Mouse (Mus musculus) layer of hippocampus, postnatal 10 days (tissue): ENCODE measurements around the gene Snx11. TPM values are rescaled to one million over a fixed set of nuclear protein-coding genes. Genes with fewer than 3 reads are reported as not detected.
"Not testable (repeated sequence)": the region's sequence is repeated elsewhere in the genome, so short reads cannot be mapped to it uniquely, and the experiment has no call there.

Source experiments
- DNase-seq, 2 experiments: peaks; one replicate each; pipeline ENCODE4 v3.0.0; 2021; ENCODE audit warnings: low spot score in 2 of 2
- long read RNA-seq: library from polyadenylated mRNA; stranded (forward); transcript quantifications from one replicate; pipeline ENCODE4 v2.0.0, GENCODE M21; 2023
- total RNA-seq, 2 experiments: library from RNA; stranded (reverse); gene quantifications; 2 replicates each; pipeline ENCODE4 v1.2.3; 2021

Gene Snx11
- 10 to 100 TPM; 43.1 to 49.0 TPM for total RNA-seq
- long read RNA-seq, transcript Snx11-201 (9 exons, 2,551 nt): minor isoform, 10 of 42 reads
- long read RNA-seq, transcript Snx11-202 (8 exons, 2,197 nt): major isoform, 18 of 42 reads
- long read RNA-seq, partial matches to known transcripts: 4 of 42 reads
- long read RNA-seq, other reads (novel, unspliced or antisense): 10 of 42 reads

- DNase-seq: peak; percentile 99
These were observed at the start of gene Snx11 for GRCm38 (mm10) chr11:96776968-96777962. Snx11 (minus strand) TSS chr11:96777559.

GRCm38 (mm10) chr11:96826481-96826880 is 49.1 kb upstream of the Snx11 start:
- no peak for DNase-seq

GRCm38 (mm10) chr11:96824783-96825495 is 47.6 kb upstream of the Snx11 start:
- peak; percentile 46 to 60 for DNase-seq

- DNase-seq: peak; percentile 74 to 82
These were observed 46.8 kb upstream of the Snx11 start for GRCm38 (mm10) chr11:96823880-96824782.

GRCm38 (mm10) chr11:96823471-96823837 is 46.1 kb upstream of the Snx11 start:
- DNase-seq: no peak

GRCm38 (mm10) chr11:96822675-96823470 is 45.5 kb upstream of the Snx11 start:
- no peak for DNase-seq

GRCm38 (mm10) chr11:96821956-96822355 is 44.6 kb upstream of the Snx11 start:
- DNase-seq: no peak

- DNase-seq: no peak
These were observed 40.9 kb upstream of the Snx11 start for GRCm38 (mm10) chr11:96818128-96818710.

- no peak for DNase-seq
These were observed 39.6 kb upstream of the Snx11 start for GRCm38 (mm10) chr11:96816979-96817378.

GRCm38 (mm10) chr11:96816494-96816893 is 39.1 kb upstream of the Snx11 start:
- no peak for DNase-seq

GRCm38 (mm10) chr11:96815895-96816294 is 38.5 kb upstream of the Snx11 start:
- no peak for DNase-seq

GRCm38 (mm10) chr11:96814443-96814842 is 37.1 kb upstream of the Snx11 start:
- no peak for DNase-seq

- no peak for DNase-seq
These were observed 36.6 kb upstream of the Snx11 start for GRCm38 (mm10) chr11:96813920-96814319.

- no peak for DNase-seq
These were observed 36.1 kb upstream of the Snx11 start for GRCm38 (mm10) chr11:96813455-96813854.

GRCm38 (mm10) chr11:96811188-96811587 is 33.8 kb upstream of the Snx11 start:
- not testable (repeated sequence) for DNase-seq

GRCm38 (mm10) chr11:96809562-96810235 is 32.3 kb upstream of the Snx11 start:
- no peak for DNase-seq

- DNase-seq: no peak
These were observed 30.7 kb upstream of the Snx11 start for GRCm38 (mm10) chr11:96808066-96808465.

GRCm38 (mm10) chr11:96805606-96806005 is 28.2 kb upstream of the Snx11 start:
- no peak for DNase-seq

- no peak for DNase-seq
These were observed 22.2 kb upstream of the Snx11 start for GRCm38 (mm10) chr11:96799511-96799910.
